Mouse (Mus musculus) erythroblast, adult 5-6 weeks (primary cell): Measurements from ENCODE around the gene Tlr9. TPM values are rescaled to one million over a fixed set of nuclear protein-coding genes. Genes with fewer than 3 reads are reported as not detected.

Source experiments
- ATAC-seq: replicated peaks from 2 replicates; pipeline ENCODE4 v1.8.0; 2016; ENCODE audit warnings: moderate number of reproducible peaks, mild to moderate bottlenecking, moderate TSS enrichment, inconsistent platforms; ENCODE audit not compliant: poor library complexity, low FRiP score, severe bottlenecking
- total RNA-seq, 2 experiments: library from RNA; stranded (forward) in 1 of 2; stranded (reverse) in 1 of 2; fragments of 150-400 nt in 1 of 2; fragments of 200-764, 138-1000 nt in 1 of 2; gene quantifications; 2 replicates each; pipeline versions ENCODE4 v1.2.3 to v1.2.4; 2015 to 2017; ENCODE audit warnings: low replicate concordance in 2 of 2

Tlr9 gene
- total RNA-seq, 2 experiments from 2014 or later = 1.9 to 6.1 TPM

GRCm38 (mm10) chr9:106202819-106203636 lies 19.4 kb upstream of the Tlr9 start, which contains the start of gene Twf2:
TSS of gene Twf2 (plus strand) at chr9:106203108.
- ATAC-seq = peak; percentile 72

DNA sequence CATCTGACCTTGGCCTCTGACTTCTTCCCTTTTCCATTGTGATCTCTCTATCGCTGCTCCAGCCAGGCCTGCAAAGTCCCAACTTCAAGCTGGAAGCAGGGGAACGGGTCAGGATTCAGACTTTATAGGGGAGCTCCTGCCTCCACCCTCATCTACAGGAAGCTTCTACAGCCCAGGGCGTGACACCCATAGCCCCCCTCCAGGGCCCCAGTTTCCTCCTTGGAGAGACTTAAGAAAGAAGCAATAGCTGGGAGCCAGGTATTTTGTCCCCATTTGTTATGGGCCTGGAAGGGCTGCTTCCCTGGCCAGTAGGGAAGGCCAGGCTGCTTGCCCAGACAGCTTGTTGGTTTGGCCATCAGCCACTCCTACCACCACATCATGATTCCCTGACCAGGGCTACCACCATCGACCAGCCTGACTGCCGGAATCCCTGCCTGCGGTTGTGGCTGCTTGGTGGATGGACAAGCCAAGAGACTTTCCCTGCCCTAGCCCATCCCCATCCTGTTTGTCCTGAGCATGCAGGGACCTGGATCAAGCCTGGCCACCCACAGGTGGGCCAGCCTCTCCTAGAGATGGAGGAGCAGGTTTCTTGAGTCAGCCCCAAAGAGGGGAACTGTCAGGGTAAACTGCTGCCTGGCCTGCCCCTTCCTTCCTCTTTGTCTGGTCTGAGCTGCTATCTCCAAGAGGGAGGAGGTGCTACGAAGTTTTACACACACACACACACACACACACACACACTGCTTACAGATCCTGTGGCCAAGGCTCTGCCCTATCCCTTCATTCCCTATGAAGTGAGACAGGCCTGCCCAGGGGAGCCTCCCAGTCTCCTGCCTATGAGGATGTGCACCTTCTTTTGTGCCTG lies 18.2 kb upstream of the Tlr9 start:
- ATAC-seq = no peak

DNA sequence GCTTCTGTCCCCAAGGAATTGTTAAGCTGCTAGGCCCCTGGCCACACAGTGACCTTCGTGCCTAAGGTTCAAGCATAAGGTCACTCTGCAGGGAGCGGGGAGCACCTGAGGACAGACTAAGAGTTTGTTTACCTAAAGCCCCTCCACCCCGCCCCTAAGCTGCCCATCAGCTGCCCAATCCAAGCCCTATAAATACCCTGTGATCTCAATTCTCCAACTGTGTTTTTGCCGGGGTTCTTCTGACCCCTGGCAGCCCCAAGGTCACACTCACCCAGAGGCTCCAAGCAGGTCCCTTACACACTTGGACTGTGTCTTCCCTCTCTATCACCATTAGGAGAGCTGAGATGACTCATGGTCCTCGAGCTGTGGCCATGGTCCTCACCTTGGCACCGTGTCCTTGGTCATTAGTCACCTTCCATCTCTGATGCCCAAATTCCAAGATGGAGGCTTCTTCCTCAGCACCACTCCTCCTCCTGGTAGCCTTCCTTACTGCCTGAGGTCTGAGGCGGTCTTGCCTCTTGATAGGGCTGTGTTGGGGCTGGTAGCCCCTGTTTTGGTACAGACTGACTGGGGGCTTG lies 16.6 kb upstream of the Tlr9 start:
- no peak for ATAC-seq

DNA sequence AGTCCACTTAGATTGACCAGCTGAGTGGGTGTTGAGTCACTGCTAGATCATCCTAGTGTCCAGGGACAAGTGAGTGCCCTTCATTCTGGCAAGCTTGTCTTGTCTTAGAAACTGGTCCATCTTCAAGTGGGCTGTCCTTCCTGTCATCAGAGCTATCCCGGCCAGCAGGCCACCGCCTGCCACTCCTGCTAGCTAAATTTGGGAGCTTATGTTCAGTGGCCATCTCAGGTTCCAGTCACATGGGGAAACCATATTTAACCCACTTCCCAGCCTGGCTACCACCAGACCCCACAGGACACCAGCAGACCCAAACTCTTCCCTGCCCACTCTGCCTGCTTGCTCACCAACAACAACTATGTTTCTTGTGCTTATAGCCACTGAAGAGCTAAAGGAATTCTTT lies 15.9 kb upstream of the Tlr9 start:
- ATAC-seq = no peak

GRCm38 (mm10) chr9:106208181-106208580 lies 14.2 kb upstream of the Tlr9 start:
- no peak for ATAC-seq

GRCm38 (mm10) chr9:106209954-106210353 lies 12.4 kb upstream of the Tlr9 start:
- ATAC-seq = no peak

GRCm38 (mm10) chr9:106210853-106211609 lies 11.4 kb upstream of the Tlr9 start:
- no peak for ATAC-seq

DNA sequence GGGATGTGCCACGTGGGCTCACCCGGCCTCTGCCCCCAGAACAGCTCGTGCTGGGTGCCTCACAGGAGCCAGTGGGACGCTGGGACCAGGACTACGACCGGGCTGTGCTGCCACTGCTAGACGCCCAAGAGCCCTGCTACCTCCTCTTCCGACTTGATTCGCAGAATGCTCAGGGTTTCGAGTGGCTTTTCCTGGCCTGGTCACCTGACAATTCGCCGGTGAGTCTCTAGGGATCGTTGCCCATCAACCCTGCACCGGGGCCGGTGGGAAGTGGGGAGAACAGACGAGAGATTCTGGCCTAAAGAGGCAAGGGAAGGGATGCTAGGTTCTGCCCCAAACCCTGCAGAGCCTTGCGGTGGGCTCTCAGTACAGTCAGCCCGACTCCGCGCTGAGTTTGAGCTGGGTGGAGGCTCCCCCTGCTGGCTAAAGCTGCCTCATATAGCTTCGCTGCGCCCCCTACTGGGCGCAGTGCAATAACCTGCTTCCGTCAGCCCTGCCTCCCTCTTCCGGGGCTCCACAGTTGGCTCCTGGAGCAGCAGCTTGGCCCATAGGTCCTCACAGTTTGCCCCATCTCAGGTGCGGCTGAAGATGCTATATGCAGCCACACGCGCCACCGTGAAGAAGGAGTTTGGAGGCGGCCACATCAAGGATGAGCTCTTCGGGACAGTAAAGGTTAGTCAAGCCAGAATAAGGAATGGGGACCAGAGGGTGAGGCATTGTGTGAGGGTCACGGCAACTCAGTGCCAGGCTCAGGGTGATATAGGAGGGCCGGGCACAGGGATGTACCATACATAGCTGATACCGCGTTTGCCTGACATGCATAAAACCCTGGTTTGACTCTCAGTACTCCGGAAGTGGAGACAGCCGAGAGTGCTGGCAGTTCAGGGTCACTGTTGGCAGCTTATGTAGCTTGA lies 10.5 kb upstream of the Tlr9 start:
- peak; percentile 94 for ATAC-seq

DNA sequence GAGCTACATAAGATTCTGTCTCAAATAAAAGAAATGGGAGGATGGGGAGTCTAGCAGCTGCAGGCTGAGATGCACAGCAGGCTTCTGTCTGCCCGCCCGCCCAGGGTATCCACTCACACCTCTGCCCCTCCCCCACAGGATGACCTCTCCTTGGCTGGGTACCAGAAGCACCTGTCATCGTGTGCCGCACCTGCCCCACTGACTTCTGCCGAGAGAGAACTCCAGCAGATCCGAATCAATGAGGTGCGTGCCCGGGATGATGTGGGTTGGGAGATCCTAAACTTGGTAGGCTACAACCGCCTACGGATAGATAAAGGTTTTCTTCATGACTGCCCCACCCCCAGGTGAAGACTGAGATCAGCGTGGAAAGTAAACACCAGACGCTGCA lies 9.8 kb upstream of the Tlr9 start:
- no peak for ATAC-seq

GRCm38 (mm10) chr9:106215341-106216125 lies 6.9 kb upstream of the Tlr9 start:
- ATAC-seq = no peak

GRCm38 (mm10) chr9:106216971-106217370 lies 5.4 kb upstream of the Tlr9 start:
- no peak for ATAC-seq

DNA sequence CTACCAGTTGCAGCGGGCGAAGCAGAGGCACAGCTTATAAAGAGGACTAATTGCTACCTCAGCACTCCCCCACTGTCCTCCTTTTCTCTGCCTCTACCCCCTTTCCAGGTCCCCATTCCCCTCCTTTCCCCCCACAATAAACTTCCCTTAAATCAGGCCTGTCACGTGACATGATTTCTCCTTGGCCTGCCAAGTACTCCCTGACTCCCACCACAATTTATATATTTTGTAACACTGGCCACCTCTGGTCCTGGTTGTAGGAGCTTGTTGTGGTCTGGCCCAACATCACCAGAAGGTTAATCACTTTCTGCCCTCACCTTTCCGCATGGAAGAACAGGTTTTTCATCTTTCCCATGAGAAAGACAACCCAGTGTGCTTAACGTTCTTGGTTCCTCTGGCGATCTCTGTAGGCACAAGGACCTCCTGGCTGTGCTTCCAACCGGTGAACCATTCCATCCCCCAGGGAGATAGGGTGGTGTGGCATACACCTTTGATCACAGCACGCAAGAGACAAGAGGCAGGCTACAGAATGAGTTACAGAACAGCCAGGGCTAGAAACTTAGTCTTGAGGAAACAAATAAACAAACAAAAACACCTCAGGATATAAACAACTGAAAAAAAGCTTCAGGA lies 1.4 kb upstream of the Tlr9 start:
- ATAC-seq = no peak

DNA sequence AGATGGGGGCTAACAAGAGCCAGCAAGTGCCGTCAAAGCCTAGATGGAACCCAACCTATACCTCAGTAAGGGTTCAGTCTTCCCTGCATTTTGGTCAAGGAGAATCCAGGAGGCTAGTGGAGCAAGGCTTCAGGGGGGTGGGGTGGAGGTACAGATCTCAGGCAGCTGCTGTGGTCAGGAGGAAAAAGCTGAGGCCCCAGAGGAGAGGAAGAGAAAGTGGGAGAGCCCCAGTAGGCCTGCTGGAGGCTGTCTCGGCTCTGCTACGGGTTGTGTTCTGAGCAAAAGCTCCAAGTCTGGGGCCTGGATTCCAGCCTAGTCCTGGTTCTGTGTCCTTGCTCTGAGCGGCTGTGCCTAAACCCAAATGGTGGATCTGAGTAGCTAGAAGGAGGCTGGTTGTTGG lies 596 bp downstream of the Tlr9 start:
- no peak for ATAC-seq

DNA sequence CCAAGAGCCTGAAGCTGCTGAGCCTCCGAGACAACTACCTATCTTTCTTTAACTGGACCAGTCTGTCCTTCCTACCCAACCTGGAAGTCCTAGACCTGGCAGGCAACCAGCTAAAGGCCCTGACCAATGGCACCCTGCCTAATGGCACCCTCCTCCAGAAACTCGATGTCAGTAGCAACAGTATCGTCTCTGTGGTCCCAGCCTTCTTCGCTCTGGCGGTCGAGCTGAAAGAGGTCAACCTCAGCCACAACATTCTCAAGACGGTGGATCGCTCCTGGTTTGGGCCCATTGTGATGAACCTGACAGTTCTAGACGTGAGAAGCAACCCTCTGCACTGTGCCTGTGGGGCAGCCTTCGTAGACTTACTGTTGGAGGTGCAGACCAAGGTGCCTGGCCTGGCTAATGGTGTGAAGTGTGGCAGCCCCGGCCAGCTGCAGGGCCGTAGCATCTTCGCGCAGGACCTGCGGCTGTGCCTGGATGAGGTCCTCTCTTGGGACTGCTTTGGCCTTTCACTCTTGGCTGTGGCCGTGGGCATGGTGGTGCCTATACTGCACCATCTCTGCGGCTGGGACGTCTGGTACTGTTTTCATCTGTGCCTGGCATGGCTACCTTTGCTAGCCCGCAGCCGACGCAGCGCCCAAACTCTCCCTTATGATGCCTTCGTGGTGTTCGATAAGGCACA lies 3.2 kb downstream of the Tlr9 start:
- ATAC-seq = no peak

- ATAC-seq = no peak
These were observed 3.8 kb downstream of the Tlr9 start for GRCm38 (mm10) chr9:106226151-106226682.

DNA sequence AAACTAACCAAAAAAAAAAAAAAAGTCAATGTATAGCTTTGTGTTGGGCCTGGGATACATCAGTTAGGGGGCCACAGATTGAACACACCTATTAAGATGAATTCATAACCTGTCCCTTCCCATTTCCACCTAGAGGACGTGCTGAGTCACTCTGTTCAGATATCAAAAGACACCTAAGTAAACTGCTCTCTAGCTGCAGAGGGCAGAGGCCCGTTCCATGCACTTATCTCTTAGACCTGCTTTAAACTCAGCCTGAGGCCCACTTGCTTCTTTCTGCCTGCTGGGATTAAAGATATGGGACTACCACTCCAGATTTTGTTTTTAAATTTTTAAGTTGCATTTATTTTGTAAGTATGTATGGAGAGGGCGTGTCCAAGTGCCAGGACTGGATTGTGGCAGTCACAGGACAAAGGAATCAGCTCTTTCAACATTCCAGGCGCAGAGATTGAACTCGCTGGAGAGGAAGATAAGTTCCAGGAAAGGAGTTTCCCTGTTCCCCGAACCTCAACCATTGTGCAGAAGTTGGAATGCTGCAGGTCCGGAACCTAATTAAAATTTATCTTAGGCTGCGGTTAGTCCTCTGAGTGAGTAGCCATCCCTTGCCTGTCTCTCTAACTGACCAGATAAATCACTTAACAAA lies 5.5 kb downstream of the Tlr9 start:
- ATAC-seq = no peak
